Mouse (Mus musculus) kidney, postnatal 0 days (tissue): Measurements from ENCODE around the gene Ndufs3. TPM values are rescaled to one million over a fixed set of nuclear protein-coding genes. Genes with fewer than 3 reads are reported as not detected.

Experiments used
- ATAC-seq: fragments of 200-750 bp; cut with Nextera tagmentation; replicated peaks from 2 replicates; pipeline ENCODE4 v1.8.0; 2017; ENCODE audit warnings: low read depth, moderate number of reproducible peaks, moderate TSS enrichment, moderate library complexity; ENCODE audit not compliant: low FRiP score
- DNase-seq: peaks from one replicate; pipeline ENCODE4 v3.0.0-alpha.2; 2016; ENCODE audit warnings: low spot score
- H3K27ac ChIP-seq: fragments of 300-500 bp; sonication (generic); 2 replicates; pipeline ENCODE4 v1.5.1; 2014; ENCODE audit warnings: mild to moderate bottlenecking
- H3K27me3 ChIP-seq: fragments of 300-500 bp; sonication (generic); 2 replicates; pipeline ENCODE4 v1.6.1; 2014; ENCODE audit warnings: low read length, mixed read lengths; ENCODE audit not compliant: insufficient read depth
- H3K36me3 ChIP-seq: fragments of 300-500 bp; sonication (generic); 2 replicates; pipeline ENCODE4 v1.6.1; 2014; ENCODE audit warnings: low read length, mixed read lengths; ENCODE audit not compliant: insufficient read depth
- H3K4me1 ChIP-seq: fragments of 300-500 bp; sonication (generic); replicated peaks from 2 replicates; pipeline ENCODE4 v1.6.1; 2014; ENCODE audit warnings: antibody characterized with exemption, low read length, mixed read lengths; ENCODE audit not compliant: insufficient read depth
- H3K4me2 ChIP-seq: fragments of 300-500 bp; sonication (generic); 2 replicates; pipeline ENCODE4 v1.6.1; 2014; ENCODE audit warnings: mild to moderate bottlenecking, low read length, moderate library complexity, mixed read lengths
- H3K4me3 ChIP-seq: fragments of 300-500 bp; sonication (generic); replicated peaks from 2 replicates; pipeline ENCODE4 v1.5.1; 2014; ENCODE audit warnings: low read depth, low read length
- H3K9ac ChIP-seq: fragments of 300-500 bp; sonication (generic); 2 replicates; pipeline ENCODE4 v1.6.1; 2014; ENCODE audit warnings: low read depth, low read length
- H3K9me3 ChIP-seq: fragments of 300-500 bp; sonication (generic); replicated peaks from 2 replicates; pipeline ENCODE4 v1.6.1; 2016; ENCODE audit warnings: low read length, inconsistent platforms, mixed read lengths
- CTCF ChIP-seq: IDR thresholded peaks from 2 replicates; pipeline ENCODE4 v1.5.1; 2016; ENCODE audit warnings: antibody characterized with exemption, low read depth, mild to moderate bottlenecking, moderate library complexity
- WGBS: fragments of 180-500 bp; shearing (Covaris S2); extraction: QIAGEN DNeasy Blood & Tissue Kit; methylation state at CpG from one replicate; pipeline ENCODE4 v1.1.7; 2014; 5-methylcytosine and 5-hydroxymethylcytosine counted together
- polyA plus RNA-seq: library from polyadenylated mRNA; unstranded; fragments of >200 nt; fragmentation: Nextera tagmentation; extraction: Ambion mirVana; gene quantifications from 2 replicates; pipeline ENCODE4 v1.2.1, GENCODE M21; 2015

Gene Ndufs3
- polyA plus RNA-seq, 1 experiment from 2014 or later, result 331 TPM

DNA sequence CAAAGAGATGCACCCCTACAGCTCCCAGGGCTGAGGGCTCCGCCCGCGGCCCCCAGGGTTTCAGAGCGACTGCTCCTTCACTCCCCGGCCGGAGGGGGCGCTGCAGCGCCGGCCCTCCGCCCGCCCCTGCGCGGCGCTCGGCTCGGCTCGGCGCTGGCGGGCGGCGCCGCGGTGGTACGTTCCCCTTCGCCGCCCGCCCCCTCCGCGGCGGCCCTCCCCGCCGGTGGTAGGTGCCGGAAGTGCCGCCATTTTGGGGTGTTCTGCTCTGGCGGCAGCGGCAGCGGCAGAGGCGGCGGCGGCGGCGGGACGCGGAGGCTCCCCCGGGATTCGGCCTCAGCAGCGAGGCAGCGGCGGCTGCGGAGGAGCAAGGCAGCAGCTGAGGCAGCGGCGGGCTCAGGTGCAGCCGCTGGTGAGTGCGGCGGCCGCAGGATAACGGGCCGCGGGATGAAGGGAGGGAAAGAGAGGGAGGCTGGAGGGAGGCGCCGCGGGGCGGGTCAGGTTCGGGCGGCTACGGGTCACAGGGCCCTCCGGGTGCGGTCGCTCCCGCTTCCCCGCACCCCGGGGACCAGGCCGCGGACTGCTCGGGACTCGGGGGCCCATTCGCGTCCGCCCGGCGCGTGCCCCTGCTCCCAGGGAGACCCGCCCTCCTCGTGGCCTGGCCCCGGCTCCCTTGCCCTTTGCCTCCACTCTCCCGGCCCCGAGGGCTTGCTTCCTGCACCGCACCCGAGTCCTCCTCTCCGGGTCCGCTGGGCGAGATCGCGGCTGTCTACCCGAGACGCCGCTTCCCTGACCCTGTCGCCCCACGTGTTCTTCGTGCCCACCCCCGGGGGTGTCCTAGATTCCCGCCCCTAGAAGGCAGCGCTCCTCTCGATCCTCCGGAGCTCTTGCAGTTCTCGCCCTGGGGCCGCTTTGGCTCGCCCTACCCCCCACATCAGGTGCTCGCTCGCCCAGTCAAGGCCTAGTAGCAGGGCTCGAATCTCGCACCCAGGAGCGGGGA, 35.9 kb upstream of the Ndufs3 start, which contains the start of gene Celf1:
Gene Celf1 (plus strand): TSS at position 150 of the 997 bp plus-strand sequence.
- Histone ChIP-seq H3K27ac (peak within 1 kb of the TSS; percentile 95), H3K9me3 (no peaks in the 10 kb centered on the region), H3K4me3 (peak within 1 kb of the TSS; percentile 99), H3K4me2 (peak within 1 kb of the TSS; percentile 70), H3K9ac (peak within 1 kb of the TSS; percentile 95), H3K36me3 (no peaks in the 10 kb centered on the region), H3K4me1 (peaks cover 12% of the 10 kb centered on the region), H3K27me3 (no peaks in the 10 kb centered on the region)
- DNase-seq (peak; percentile 91), ATAC-seq (peak; percentile 95)
- WGBS, result 1% methylated on average over 105 of the region's 113 CpGs
- TF ChIP-seq CTCF, result peak; percentile 59

DNA sequence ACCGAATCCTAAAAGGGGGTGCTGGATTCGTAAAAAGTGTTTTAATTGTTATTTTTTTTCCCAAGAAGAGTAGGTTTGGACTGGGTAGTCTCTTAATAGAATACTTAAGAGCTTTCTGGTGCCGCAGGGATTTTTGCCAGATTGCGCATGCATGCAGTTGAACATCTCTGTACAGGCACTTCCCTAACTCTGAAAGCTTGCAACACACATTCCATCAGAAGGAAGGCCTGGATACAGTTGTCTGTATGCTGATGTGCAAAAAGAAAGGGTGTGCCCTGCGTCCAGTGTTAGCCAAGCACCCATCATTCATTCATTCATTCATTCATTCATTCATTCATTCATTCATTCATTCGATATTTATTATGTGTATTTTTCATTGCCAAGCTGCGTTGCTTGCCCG, 35.1 kb upstream of the Ndufs3 start:
- peak; percentile 53 for ATAC-seq
- DNase-seq, result no peak
- H3K27me3 ChIP-seq, result no peaks in the 10 kb centered on the region
- H3K4me1 ChIP-seq, result peaks cover 12% of the 10 kb centered on the region
- H3K36me3 ChIP-seq, result no peaks in the 10 kb centered on the region
- H3K4me2 ChIP-seq, result peak overlapping the region; percentile 70
- peak overlapping the region; percentile 95; the same call in 1 of the 2 replicates for H3K9ac ChIP-seq
- peak overlapping the region; percentile 99 for H3K4me3 ChIP-seq
- TF ChIP-seq CTCF, result no peak
- WGBS, result 41% methylated on average over 8 of the region's 8 CpGs
- no peaks in the 10 kb centered on the region for H3K9me3 ChIP-seq
- H3K27ac ChIP-seq, result peak overlapping the region; percentile 95

- no peak for ATAC-seq
- H3K4me3 ChIP-seq, result no peak overlapping the region
- H3K4me2 ChIP-seq, result no peak overlapping the region
- H3K9me3 ChIP-seq, result no peaks in the 10 kb centered on the region
- H3K9ac ChIP-seq, result no peak overlapping the region
- H3K27me3 ChIP-seq, result no peaks in the 10 kb centered on the region
- H3K27ac ChIP-seq, result no peak overlapping the region
- DNase-seq, result no peak
- WGBS, result 74% methylated on average over 3 of the region's 3 CpGs
- H3K36me3 ChIP-seq, result no peaks in the 10 kb centered on the region
- no peak for TF ChIP-seq CTCF
- peaks cover 12% of the 10 kb centered on the region for H3K4me1 ChIP-seq
Measured at GRCm38 (mm10) chr2:90938362-90938761, 33.7 kb upstream of the Ndufs3 start.

- no peak for ATAC-seq
Measured at GRCm38 (mm10) chr2:90932273-90932672, 27.6 kb upstream of the Ndufs3 start.

GRCm38 (mm10) chr2:90931829-90932228, 27.2 kb upstream of the Ndufs3 start:
- no peaks in the 10 kb centered on the region for H3K36me3 ChIP-seq
- no peak overlapping the region for H3K4me3 ChIP-seq
- TF ChIP-seq CTCF, result no peak
- H3K27ac ChIP-seq, result no peak overlapping the region
- no peaks in the 10 kb centered on the region for H3K9me3 ChIP-seq
- no peak overlapping the region for H3K9ac ChIP-seq
- H3K4me1 ChIP-seq, result no peaks in the 10 kb centered on the region
- DNase-seq, result no peak
- no peak overlapping the region for H3K4me2 ChIP-seq
- 40% methylated on average over 8 of the region's 8 CpGs for WGBS
- H3K27me3 ChIP-seq, result no peaks in the 10 kb centered on the region
- ATAC-seq, result no peak

More at GRCm38 (mm10) chr2:90932273-90932672, 27.6 kb upstream of the Ndufs3 start:
- no peak overlapping the region for H3K4me2 ChIP-seq
- no peak for DNase-seq
- no peaks in the 10 kb centered on the region for H3K27me3 ChIP-seq
- H3K9ac ChIP-seq, result no peak overlapping the region
- no peaks in the 10 kb centered on the region for H3K9me3 ChIP-seq
- no peaks in the 10 kb centered on the region for H3K4me1 ChIP-seq
- no peaks in the 10 kb centered on the region for H3K36me3 ChIP-seq
- no peak overlapping the region for H3K27ac ChIP-seq
- no peak for TF ChIP-seq CTCF
- H3K4me3 ChIP-seq, result no peak overlapping the region
- WGBS, result 52% methylated on average over 2 of the region's 2 CpGs

DNA sequence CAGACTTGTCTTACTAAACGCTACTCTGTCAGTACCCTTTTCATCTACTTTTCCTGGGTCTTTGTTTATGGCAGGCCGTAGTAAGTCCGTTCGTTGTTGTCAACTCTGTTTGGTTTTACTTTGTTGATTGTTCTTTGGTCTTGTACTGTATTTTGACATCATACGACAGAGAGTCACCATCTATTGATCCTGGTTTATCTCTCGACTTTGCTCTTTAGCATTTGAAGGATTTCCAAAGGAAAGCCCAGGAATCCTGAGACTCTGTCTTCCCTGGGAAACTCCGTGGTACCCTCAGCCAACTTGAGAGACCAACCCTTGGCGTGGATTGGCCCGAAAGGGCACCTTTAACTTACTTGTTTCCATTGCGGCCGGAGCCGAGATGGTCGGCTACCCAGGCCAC, 23.9 kb upstream of the Ndufs3 start:
- 88% methylated on average over 13 of the region's 13 CpGs for WGBS
- Histone ChIP-seq H3K27me3 (no peaks in the 10 kb centered on the region), H3K9me3 (no peaks in the 10 kb centered on the region), H3K36me3 (no peaks in the 10 kb centered on the region), H3K27ac (no peak overlapping the region), H3K4me1 (no peaks in the 10 kb centered on the region), H3K9ac (no peak overlapping the region), H3K4me3 (no peak overlapping the region), H3K4me2 (no peak overlapping the region)
- TF ChIP-seq CTCF, result no peak
- DNase-seq (no peak), ATAC-seq (no peak)
